Mouse (Mus musculus): Measurements from ENCODE around the gene Pde12. TPM values are rescaled to one million over a fixed set of nuclear protein-coding genes. Genes with fewer than 3 reads are reported as not detected.

The Pde12 gene
- polyA plus RNA-seq, 1 experiment, result 3.4 TPM

DNA sequence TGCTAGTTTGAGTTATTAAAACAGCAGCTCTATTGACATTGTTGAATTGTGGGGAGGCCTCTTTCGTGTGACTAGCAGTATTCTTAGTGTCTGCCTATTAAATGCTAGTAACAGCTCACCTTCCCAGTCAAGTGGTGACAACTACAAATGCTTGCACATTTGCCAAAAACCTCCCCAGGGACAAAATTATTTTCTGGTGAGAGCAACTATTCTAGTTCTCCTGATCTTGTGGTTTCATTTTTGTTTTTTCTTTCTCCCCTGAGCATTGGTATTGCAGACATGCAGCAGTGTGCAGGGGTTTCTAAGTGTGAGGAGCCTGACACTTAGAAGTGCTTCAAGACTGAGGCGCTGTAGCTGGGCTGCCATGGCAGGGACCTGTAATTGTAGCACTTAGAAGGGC lies 21.9 kb downstream of the Pde12 start:
- TF ChIP-seq MAX (IDR thresholded peaks at IDR 0.05; ENCODE audit: low read depth) (no peak), REST (IDR thresholded peaks at IDR 0.05; ENCODE audit: insufficient read depth, insufficient read length) (no peak), POLR2AphosphoS2 (IDR thresholded peaks at IDR 0.05; ENCODE audit: insufficient read length, low read depth) (no peak), CEBPB (IDR thresholded peaks at IDR 0.05; ENCODE audit: insufficient read depth, poor library complexity, severe bottlenecking) (no peak), POLR2A (IDR thresholded peaks at IDR 0.05; ENCODE audit: insufficient read length, low read depth) (no peak), SRF (IDR thresholded peaks at IDR 0.05; ENCODE audit: control insufficient read depth, insufficient read length, low read depth) (no peak), E2F4 (IDR thresholded peaks at IDR 0.05; ENCODE audit: insufficient read depth) (no peak), TCF12 (IDR thresholded peaks at IDR 0.05; ENCODE audit: insufficient read depth, poor library complexity, severe bottlenecking) (no peak), MYOG (IDR thresholded peaks at IDR 0.05; ENCODE audit: control insufficient read depth in 1 of 3, insufficient read depth in 1 of 3, insufficient read length in 2 of 3, low read depth in 2 of 3) (no peak), USF1 (IDR thresholded peaks at IDR 0.05; ENCODE audit: low read depth) (no peak), MYOD1 (IDR thresholded peaks at IDR 0.05; ENCODE audit: control insufficient read depth in 1 of 3, insufficient read length in 2 of 3, low read depth in 2 of 3) (no peak)
- Histone ChIP-seq H3ac (ENCODE audit: control insufficient read depth, insufficient read length) (no peak overlapping the region), H3K79me2 (ENCODE audit: control insufficient read depth, insufficient read depth) (peaks cover 80% of the 10 kb centered on the region), H3K4me2 (ENCODE audit: low read depth) (no peak overlapping the region), H3K36me3 (ENCODE audit: control insufficient read depth, insufficient read depth) (peaks cover 23% of the 10 kb centered on the region), H3K4me3 (no peak overlapping the region), H3K27me3 (ENCODE audit: control insufficient read depth, insufficient read depth, insufficient read length) (no peaks in the 10 kb centered on the region)

DNA sequence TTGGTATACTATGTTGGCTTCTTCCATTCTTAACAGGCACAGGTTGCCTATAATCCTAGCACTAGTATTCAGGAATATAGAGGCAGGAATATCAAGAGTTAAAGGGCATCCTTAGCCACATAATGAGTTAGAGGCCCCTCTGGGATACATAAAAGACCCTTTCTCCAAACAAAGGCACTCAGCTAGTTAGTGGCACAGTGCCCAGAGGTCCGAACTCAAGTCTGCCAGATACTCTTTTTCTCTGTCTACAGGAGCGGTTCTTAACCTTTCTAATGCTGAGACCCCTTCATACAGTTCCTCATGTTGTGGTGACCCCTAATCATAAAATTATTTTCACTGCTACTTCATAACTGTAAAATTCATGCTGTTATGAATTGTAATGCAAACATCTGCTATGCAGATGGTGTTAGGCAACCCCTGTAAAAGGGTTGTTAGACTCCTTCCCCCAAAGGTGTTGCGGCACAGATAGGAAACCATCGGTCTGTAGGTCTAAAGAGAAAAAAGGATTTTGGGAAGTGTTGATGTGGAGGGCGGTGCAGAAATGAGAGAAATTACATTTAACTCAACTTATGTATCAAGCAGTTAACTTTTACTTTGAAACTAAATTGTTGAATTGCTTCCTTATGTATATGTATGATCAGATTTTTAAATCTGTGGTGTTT lies 23.6 kb downstream of the Pde12 start:
- no peak overlapping the region for H3K4me2 ChIP-seq (ENCODE audit: low read depth)
- H3K4me3 ChIP-seq, result no peak overlapping the region
- peaks cover 95% of the 10 kb centered on the region for H3K79me2 ChIP-seq (ENCODE audit: control insufficient read depth, insufficient read depth)
- no peaks in the 10 kb centered on the region for H3K27me3 ChIP-seq (ENCODE audit: control insufficient read depth, insufficient read depth, insufficient read length)
- H3K36me3 ChIP-seq (ENCODE audit: control insufficient read depth, insufficient read depth), result peaks cover 17% of the 10 kb centered on the region
- no peak overlapping the region for H3ac ChIP-seq (ENCODE audit: control insufficient read depth, insufficient read length)
- no peak for TF ChIP-seq POLR2A (IDR thresholded peaks at IDR 0.05; ENCODE audit: insufficient read length, low read depth)
- TF ChIP-seq TCF3 (IDR thresholded peaks at IDR 0.05; ENCODE audit: insufficient read length, low read depth), result no peak
- no peak for TF ChIP-seq MAX (IDR thresholded peaks at IDR 0.05; ENCODE audit: low read depth)
- TF ChIP-seq SRF (IDR thresholded peaks at IDR 0.05; ENCODE audit: control insufficient read depth, insufficient read length, low read depth), result no peak
- no peak for TF ChIP-seq POLR2AphosphoS2 (IDR thresholded peaks at IDR 0.05; ENCODE audit: insufficient read length, low read depth)
- no peak for TF ChIP-seq CEBPB (IDR thresholded peaks at IDR 0.05; ENCODE audit: insufficient read depth, poor library complexity, severe bottlenecking)
- TF ChIP-seq USF1 (IDR thresholded peaks at IDR 0.05; ENCODE audit: low read depth), result no peak
- TF ChIP-seq REST (IDR thresholded peaks at IDR 0.05; ENCODE audit: insufficient read depth, insufficient read length), result no peak
- no peak for TF ChIP-seq MYOG (IDR thresholded peaks at IDR 0.05; ENCODE audit: control insufficient read depth in 1 of 3, insufficient read depth in 1 of 3, insufficient read length in 2 of 3, low read depth in 2 of 3)
- no peak for TF ChIP-seq TCF12 (IDR thresholded peaks at IDR 0.05; ENCODE audit: insufficient read depth, poor library complexity, severe bottlenecking)
- TF ChIP-seq MYOD1 (IDR thresholded peaks at IDR 0.05; ENCODE audit: control insufficient read depth in 1 of 3, insufficient read length in 2 of 3, low read depth in 2 of 3), result no peak
- no peak for TF ChIP-seq E2F4 (IDR thresholded peaks at IDR 0.05; ENCODE audit: insufficient read depth)

DNA sequence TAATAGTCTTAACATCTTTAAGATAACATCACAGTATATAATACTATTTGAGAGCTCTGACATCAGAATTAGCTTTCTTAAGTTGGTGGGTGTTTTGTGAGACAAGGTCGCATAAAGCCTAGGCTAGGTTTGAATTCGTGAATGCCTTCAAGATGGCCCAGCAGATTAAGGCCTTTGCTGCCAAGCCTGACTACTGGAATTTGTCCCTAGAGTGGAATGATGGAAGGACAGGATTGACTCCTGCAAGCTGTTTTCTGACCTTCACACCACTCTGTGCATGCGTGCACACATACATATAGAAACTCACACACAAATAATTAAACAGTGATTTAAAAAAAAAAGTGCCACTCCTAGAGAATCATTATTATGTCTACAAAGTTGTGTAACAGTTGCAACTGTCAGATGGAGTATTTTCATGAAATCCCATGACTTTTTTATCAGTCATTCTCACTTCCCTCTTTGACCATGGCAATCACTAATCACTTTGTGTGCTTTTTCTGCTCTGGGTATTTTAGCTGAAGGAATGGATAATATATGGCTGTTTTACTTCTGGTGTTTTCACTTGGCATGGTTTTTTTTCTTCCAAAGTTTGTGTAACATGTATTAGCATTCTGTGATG lies 26.6 kb downstream of the Pde12 start:
- no peak for TF ChIP-seq TCF3 (IDR thresholded peaks at IDR 0.05; ENCODE audit: insufficient read length, low read depth)
- TF ChIP-seq MYOD1 (IDR thresholded peaks at IDR 0.05; ENCODE audit: control insufficient read depth in 1 of 3, insufficient read length in 2 of 3, low read depth in 2 of 3), result no peak
- no peak for TF ChIP-seq SRF (IDR thresholded peaks at IDR 0.05; ENCODE audit: control insufficient read depth, insufficient read length, low read depth)
- no peak for TF ChIP-seq CEBPB (IDR thresholded peaks at IDR 0.05; ENCODE audit: insufficient read depth, poor library complexity, severe bottlenecking)
- TF ChIP-seq E2F4 (IDR thresholded peaks at IDR 0.05; ENCODE audit: insufficient read depth), result no peak
- TF ChIP-seq POLR2A (IDR thresholded peaks at IDR 0.05; ENCODE audit: insufficient read length, low read depth), result no peak
- no peak for TF ChIP-seq MAX (IDR thresholded peaks at IDR 0.05; ENCODE audit: low read depth)
- no peak for TF ChIP-seq POLR2AphosphoS2 (IDR thresholded peaks at IDR 0.05; ENCODE audit: insufficient read length, low read depth)
- no peak for TF ChIP-seq MYOG (IDR thresholded peaks at IDR 0.05; ENCODE audit: control insufficient read depth in 1 of 3, insufficient read depth in 1 of 3, insufficient read length in 2 of 3, low read depth in 2 of 3)
- no peak for TF ChIP-seq TCF12 (IDR thresholded peaks at IDR 0.05; ENCODE audit: insufficient read depth, poor library complexity, severe bottlenecking)
- TF ChIP-seq REST (IDR thresholded peaks at IDR 0.05; ENCODE audit: insufficient read depth, insufficient read length), result no peak
- no peak for TF ChIP-seq USF1 (IDR thresholded peaks at IDR 0.05; ENCODE audit: low read depth)
- Histone ChIP-seq H3K4me2 (ENCODE audit: low read depth) (no peak overlapping the region), H3K36me3 (ENCODE audit: control insufficient read depth, insufficient read depth) (peaks cover 13% of the 10 kb centered on the region), H3ac (ENCODE audit: control insufficient read depth, insufficient read length) (no peak overlapping the region), H3K79me2 (ENCODE audit: control insufficient read depth, insufficient read depth) (peaks cover 100% of the 10 kb centered on the region), H3K27me3 (ENCODE audit: control insufficient read depth, insufficient read depth, insufficient read length) (no peaks in the 10 kb centered on the region), H3K4me3 (no peak overlapping the region)

GRCm38 (mm10) chr14:26639961-26640360 lies 29.7 kb downstream of the Pde12 start:
- H3K27me3 ChIP-seq (ENCODE audit: control insufficient read depth, insufficient read depth, insufficient read length), result no peaks in the 10 kb centered on the region
- H3ac ChIP-seq (ENCODE audit: control insufficient read depth, insufficient read length), result no peak overlapping the region
- peak overlapping the region; percentile 82 for H3K4me2 ChIP-seq (ENCODE audit: low read depth)
- peaks cover 70% of the 10 kb centered on the region for H3K79me2 ChIP-seq (ENCODE audit: control insufficient read depth, insufficient read depth)
- no peaks in the 10 kb centered on the region for H3K36me3 ChIP-seq (ENCODE audit: control insufficient read depth, insufficient read depth)
- no peak for TF ChIP-seq MYOG (IDR thresholded peaks at IDR 0.05; ENCODE audit: control insufficient read depth in 1 of 3, insufficient read depth in 1 of 3, insufficient read length in 2 of 3, low read depth in 2 of 3)
- no peak for TF ChIP-seq REST (IDR thresholded peaks at IDR 0.05; ENCODE audit: insufficient read depth, insufficient read length)
- no peak for TF ChIP-seq CEBPB (IDR thresholded peaks at IDR 0.05; ENCODE audit: insufficient read depth, poor library complexity, severe bottlenecking)
- no peak for TF ChIP-seq MAX (IDR thresholded peaks at IDR 0.05; ENCODE audit: low read depth)
- TF ChIP-seq TCF3 (IDR thresholded peaks at IDR 0.05; ENCODE audit: insufficient read length, low read depth), result no peak
- TF ChIP-seq E2F4 (IDR thresholded peaks at IDR 0.05; ENCODE audit: insufficient read depth), result no peak
- TF ChIP-seq TCF12 (IDR thresholded peaks at IDR 0.05; ENCODE audit: insufficient read depth, poor library complexity, severe bottlenecking), result no peak
- TF ChIP-seq SRF (IDR thresholded peaks at IDR 0.05; ENCODE audit: control insufficient read depth, insufficient read length, low read depth), result no peak
- no peak for TF ChIP-seq POLR2A (IDR thresholded peaks at IDR 0.05; ENCODE audit: insufficient read length, low read depth)
- H3K4me3 ChIP-seq, result peak overlapping the region; percentile 100

All from myocyte (in vitro differentiated cells).